Mouse (Mus musculus): ENCODE measurements around the gene Apex1.
"Not testable (repeated sequence)": the region's sequence is repeated elsewhere in the genome, so short reads cannot be mapped to it uniquely, and the experiment has no call there.

Gene Apex1

GRCm38 (mm10) chr14:50958289-50958995 is 33.7 kb downstream of the Apex1 start:
- H3K4me1 ChIP-seq (replicated peaks; ENCODE audit: low read depth, low read length); H3K27me3 ChIP-seq (ENCODE audit: insufficient read depth, low read length); H3K4me3 ChIP-seq (replicated peaks; ENCODE audit: low read length); H3K36me3 ChIP-seq (ENCODE audit: insufficient read depth, low read length): not testable (repeated sequence)
- peaks cover 12% of the 10 kb centered on the region for H3K9me3 ChIP-seq (ENCODE audit: low read length)

DNA sequence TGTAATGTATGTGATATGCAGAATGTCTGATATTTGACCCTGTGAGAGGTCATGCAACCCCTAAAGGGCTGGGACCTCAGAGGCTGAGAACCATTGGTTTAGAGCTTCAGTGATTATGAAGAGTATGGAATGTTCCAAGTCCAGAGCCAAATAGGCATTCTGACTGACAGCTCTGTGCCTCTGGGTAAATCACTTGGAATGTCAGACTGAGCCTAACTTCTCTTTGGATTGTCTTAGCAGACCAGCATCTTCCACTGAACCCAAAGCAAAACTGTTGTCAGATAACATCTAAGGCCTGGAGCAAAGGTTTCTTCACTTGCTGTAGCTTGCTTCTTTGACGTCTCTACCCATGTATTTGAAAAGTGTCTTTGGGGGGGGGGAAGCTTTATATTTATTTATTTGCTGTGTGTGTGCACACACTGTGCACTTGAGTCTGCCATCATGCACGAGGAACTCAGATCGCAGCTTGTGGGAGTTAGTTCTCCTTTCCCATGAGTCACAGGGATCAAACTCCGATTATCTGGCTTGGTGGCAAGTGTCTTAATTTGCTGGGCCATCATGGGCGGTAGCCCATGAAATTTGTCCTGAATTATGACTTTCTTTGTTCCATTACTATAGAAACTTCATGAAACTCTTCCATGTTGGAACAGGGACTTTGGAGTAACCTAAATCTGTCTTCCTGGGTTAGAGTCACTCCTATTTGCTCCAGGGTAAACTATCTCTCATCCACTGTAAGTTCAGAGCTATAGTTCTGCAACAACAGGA is 43.6 kb downstream of the Apex1 start:
- Histone ChIP-seq H3K4me3 (replicated peaks; ENCODE audit: low read length) (no peak overlapping the region), H3K27me3 (ENCODE audit: insufficient read depth, low read length) (no peaks in the 10 kb centered on the region), H3K36me3 (ENCODE audit: insufficient read depth, low read length) (peaks cover 6% of the 10 kb centered on the region), H3K9me3 (ENCODE audit: low read length) (peaks cover 25% of the 10 kb centered on the region), H3K4me1 (replicated peaks; ENCODE audit: low read depth, low read length) (peaks cover 42% of the 10 kb centered on the region)
- TF ChIP-seq NANOG (IDR thresholded peaks at IDR 0.05; ENCODE audit: borderline replicate concordance, low read length), result no peak
- no peak for TF ChIP-seq CTCF (conservative IDR thresholded peaks at IDR 0.05; ENCODE audit: low read length)
- no peak for TF ChIP-seq POU5F1 (IDR thresholded peaks at IDR 0.05; ENCODE audit: borderline replicate concordance, low read length)

DNA sequence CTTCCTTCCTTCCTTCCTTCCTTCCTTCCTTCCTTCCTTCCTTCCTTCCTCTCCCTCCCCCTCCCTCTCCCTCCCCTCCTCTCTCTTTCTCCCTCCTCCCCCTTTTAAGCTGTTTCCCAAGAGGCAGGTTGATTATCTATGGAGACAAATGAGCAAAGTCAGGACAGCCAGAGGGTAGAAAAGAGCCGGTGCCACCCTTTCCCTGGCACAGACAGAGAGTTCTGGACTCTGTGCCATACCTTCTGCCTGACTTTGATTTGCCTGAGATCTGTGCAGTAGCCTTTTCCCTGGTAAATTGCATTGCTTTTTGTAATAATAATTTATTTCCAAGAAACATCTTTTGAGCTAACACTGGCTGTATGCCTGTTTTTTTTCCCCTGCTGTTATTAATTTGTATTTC is 44.3 kb downstream of the Apex1 start:
- H3K9me3 ChIP-seq (ENCODE audit: low read length), result peaks cover 22% of the 10 kb centered on the region
- peaks cover 42% of the 10 kb centered on the region for H3K4me1 ChIP-seq (replicated peaks; ENCODE audit: low read depth, low read length)
- H3K36me3 ChIP-seq (ENCODE audit: insufficient read depth, low read length), result peaks cover 1% of the 10 kb centered on the region
- no peaks in the 10 kb centered on the region for H3K27me3 ChIP-seq (ENCODE audit: insufficient read depth, low read length)
- TF ChIP-seq CTCF (conservative IDR thresholded peaks at IDR 0.05; ENCODE audit: low read length), result no peak
- no peak for TF ChIP-seq NANOG (IDR thresholded peaks at IDR 0.05; ENCODE audit: borderline replicate concordance, low read length)
- TF ChIP-seq POU5F1 (IDR thresholded peaks at IDR 0.05; ENCODE audit: borderline replicate concordance, low read length), result no peak
- H3K4me3 ChIP-seq (replicated peaks; ENCODE audit: low read length), result no peak overlapping the region

DNA sequence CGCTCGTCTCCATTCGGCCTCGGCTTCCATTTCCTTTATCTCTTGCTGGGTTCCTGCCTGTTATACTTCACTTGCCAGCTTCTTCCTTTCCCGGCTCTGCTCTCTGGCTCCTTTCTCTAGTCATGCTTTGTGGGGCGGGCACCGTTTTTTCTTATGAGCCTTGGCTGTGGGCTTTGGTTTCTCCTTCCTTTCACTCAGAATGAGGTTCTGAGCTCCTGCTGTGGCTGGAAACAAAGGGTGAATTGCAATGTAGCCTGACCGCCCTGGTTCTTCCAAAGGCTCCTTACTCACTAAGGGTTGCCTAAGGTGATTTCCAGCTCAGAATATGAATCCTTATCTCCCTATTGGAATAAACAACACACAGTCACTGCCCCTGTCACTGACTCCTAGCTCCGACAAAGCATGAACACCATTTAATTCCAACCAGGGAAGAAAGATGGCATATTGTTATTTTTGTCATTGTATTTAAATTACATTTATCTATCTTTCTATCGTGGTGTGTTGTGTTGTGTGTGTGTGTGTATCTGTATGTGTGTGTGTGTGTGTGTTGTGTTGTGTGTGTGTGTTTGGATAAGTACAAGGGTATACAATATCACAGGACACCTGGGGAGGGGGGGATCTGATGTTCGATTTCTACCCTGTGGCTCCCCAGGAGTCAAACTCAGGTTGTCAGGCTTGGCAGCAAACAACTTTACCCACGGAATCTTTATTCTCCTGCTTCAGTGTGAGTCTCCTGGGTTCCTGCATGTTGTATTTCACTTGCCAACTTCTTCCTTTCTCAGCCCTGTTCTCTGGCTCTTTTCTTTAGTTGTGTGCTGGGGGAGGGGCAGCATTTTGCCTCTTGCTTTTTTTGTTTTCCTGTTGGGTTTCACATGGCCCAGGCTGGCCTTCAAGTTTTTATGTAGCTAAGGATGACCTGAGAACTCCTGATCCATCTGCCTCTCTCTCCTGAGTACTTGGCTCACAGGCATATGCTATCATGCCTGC is 45.1 kb downstream of the Apex1 start:
- no peak for TF ChIP-seq POU5F1 (IDR thresholded peaks at IDR 0.05; ENCODE audit: borderline replicate concordance, low read length)
- TF ChIP-seq CTCF (conservative IDR thresholded peaks at IDR 0.05; ENCODE audit: low read length), result no peak
- 0 out of 2 replicates have a peak, but pooled peaks have one; percentile 20 for TF ChIP-seq NANOG (IDR thresholded peaks at IDR 0.05; ENCODE audit: borderline replicate concordance, low read length)
- no peaks in the 10 kb centered on the region for H3K36me3 ChIP-seq (ENCODE audit: insufficient read depth, low read length)

GRCm38 (mm10) chr14:50970822-50971221 is 46.1 kb downstream of the Apex1 start:
- no peaks in the 10 kb centered on the region for H3K27me3 ChIP-seq (ENCODE audit: insufficient read depth, low read length)
- H3K4me1 ChIP-seq (replicated peaks; ENCODE audit: low read depth, low read length), result peaks cover 42% of the 10 kb centered on the region
- H3K36me3 ChIP-seq (ENCODE audit: insufficient read depth, low read length), result no peaks in the 10 kb centered on the region
- H3K9me3 ChIP-seq (ENCODE audit: low read length), result peaks cover 22% of the 10 kb centered on the region
- no peak for TF ChIP-seq NANOG (IDR thresholded peaks at IDR 0.05; ENCODE audit: borderline replicate concordance, low read length)
- TF ChIP-seq CTCF (conservative IDR thresholded peaks at IDR 0.05; ENCODE audit: low read length), result no peak
- TF ChIP-seq POU5F1 (IDR thresholded peaks at IDR 0.05; ENCODE audit: borderline replicate concordance, low read length), result no peak
- H3K4me3 ChIP-seq (replicated peaks; ENCODE audit: low read length), result no peak overlapping the region

More for the DNA sequence above, 45.1 kb downstream of the Apex1 start:
- Histone ChIP-seq H3K9me3 (ENCODE audit: low read length) (peaks cover 22% of the 10 kb centered on the region), H3K4me1 (replicated peaks; ENCODE audit: low read depth, low read length) (peaks cover 42% of the 10 kb centered on the region), H3K4me3 (replicated peaks; ENCODE audit: low read length) (no peak overlapping the region), H3K27me3 (ENCODE audit: insufficient read depth, low read length) (no peaks in the 10 kb centered on the region)

DNA sequence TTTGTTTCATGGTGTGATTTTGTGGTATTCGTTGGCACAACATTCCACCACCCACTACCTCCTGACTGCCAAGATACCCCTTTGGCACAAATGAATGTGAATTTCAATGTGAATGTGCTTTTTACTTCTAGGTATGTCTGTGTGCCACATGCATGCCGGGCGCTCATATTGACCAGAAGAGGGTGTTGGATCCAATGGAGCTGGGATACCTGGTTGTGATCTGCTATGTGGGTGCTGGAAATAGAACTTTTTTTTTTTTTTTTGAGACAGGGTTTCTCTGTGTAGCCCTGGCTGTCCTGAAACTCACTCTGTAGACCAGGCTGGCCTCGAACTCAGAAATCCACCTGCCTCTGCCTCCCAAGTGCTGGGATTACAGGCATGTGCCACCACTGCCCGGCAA is 48.3 kb downstream of the Apex1 start:
- peak; percentile 27 for TF ChIP-seq CTCF (conservative IDR thresholded peaks at IDR 0.05; ENCODE audit: low read length)
- H3K4me3 ChIP-seq (replicated peaks; ENCODE audit: low read length); H3K27me3 ChIP-seq (ENCODE audit: insufficient read depth, low read length); H3K36me3 ChIP-seq (ENCODE audit: insufficient read depth, low read length): not testable (repeated sequence)
- peaks cover 50% of the 10 kb centered on the region for H3K4me1 ChIP-seq (replicated peaks; ENCODE audit: low read depth, low read length)
- peaks cover 22% of the 10 kb centered on the region for H3K9me3 ChIP-seq (ENCODE audit: low read length)

DNA sequence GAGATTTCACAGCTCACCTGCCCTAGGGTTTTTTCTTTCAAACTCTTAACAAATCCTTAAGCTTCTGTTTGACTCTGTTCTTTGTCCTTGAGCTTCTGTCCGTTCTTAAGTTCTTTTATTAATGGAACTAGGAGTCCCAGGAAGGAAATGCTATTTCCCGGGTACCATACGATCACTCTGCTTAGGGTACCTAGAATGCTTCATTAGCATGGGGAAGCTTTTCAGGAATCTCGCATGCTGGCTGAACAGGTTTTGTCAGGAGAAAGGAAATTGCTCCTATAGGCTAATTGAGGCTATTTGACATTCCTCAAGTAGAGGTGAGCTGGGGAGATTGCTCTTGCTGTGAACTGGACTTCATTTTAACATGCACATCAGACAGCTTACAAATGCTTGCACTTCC is 48.9 kb downstream of the Apex1 start:
- H3K4me1 ChIP-seq (replicated peaks; ENCODE audit: low read depth, low read length), result peaks cover 43% of the 10 kb centered on the region
- H3K9me3 ChIP-seq (ENCODE audit: low read length), result peaks cover 15% of the 10 kb centered on the region; the same call in 1 of the 2 replicates
- no peak for TF ChIP-seq POU5F1 (IDR thresholded peaks at IDR 0.05; ENCODE audit: borderline replicate concordance, low read length)
- no peak; the same call in 1 of the 2 replicates for TF ChIP-seq NANOG (IDR thresholded peaks at IDR 0.05; ENCODE audit: borderline replicate concordance, low read length)
- no peak for TF ChIP-seq CTCF (conservative IDR thresholded peaks at IDR 0.05; ENCODE audit: low read length)
- no peak overlapping the region for H3K4me3 ChIP-seq (replicated peaks; ENCODE audit: low read length)
- no peaks in the 10 kb centered on the region for H3K27me3 ChIP-seq (ENCODE audit: insufficient read depth, low read length)
- H3K36me3 ChIP-seq (ENCODE audit: insufficient read depth, low read length), result no peaks in the 10 kb centered on the region

DNA sequence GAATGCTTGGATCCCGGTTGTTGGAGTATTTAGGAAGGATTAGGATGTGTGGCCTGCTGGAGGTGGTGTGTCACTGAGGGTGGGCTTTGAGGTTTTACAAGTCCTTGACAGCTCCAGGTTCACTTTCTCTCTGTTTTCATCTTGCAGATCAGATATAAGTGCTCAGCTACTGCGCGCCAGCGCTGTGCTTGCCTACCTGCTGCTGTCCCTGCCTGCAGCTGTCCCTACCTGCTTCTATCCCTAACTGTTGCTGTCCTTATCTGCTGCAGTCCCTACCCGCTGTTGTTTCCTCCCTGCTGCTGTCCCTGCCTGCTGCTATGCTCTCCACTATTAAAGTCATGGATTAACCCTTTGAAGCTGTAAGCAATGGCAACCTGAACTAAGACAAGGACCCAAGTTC is 50.2 kb downstream of the Apex1 start:
- Histone ChIP-seq H3K4me1 (replicated peaks; ENCODE audit: low read depth, low read length) (peaks cover 50% of the 10 kb centered on the region), H3K27me3 (ENCODE audit: insufficient read depth, low read length) (no peaks in the 10 kb centered on the region), H3K9me3 (ENCODE audit: low read length) (peaks cover 15% of the 10 kb centered on the region; the same call in 1 of the 2 replicates), H3K36me3 (ENCODE audit: insufficient read depth, low read length) (no peaks in the 10 kb centered on the region), H3K4me3 (replicated peaks; ENCODE audit: low read length) (no peak overlapping the region)
- TF ChIP-seq POU5F1 (IDR thresholded peaks at IDR 0.05; ENCODE audit: borderline replicate concordance, low read length) (no peak), CTCF (conservative IDR thresholded peaks at IDR 0.05; ENCODE audit: low read length) (no peak), NANOG (IDR thresholded peaks at IDR 0.05; ENCODE audit: borderline replicate concordance, low read length) (no peak)
